Mouse (Mus musculus) kidney, postnatal 0 days (tissue): ENCODE measurements around the gene Srsf12. TPM values are rescaled to one million over a fixed set of nuclear protein-coding genes. Genes with fewer than 3 reads are reported as not detected.
A peak's percentile ranks its signal among the peaks of the same experiment; 100 is the strongest.

ENCODE experiments used
- ATAC-seq: fragments of 200-750 bp; cut with Nextera tagmentation; replicated peaks from 2 replicates; pipeline ENCODE4 v1.8.0; 2017; ENCODE audit warnings: low read depth, moderate number of reproducible peaks, moderate TSS enrichment, moderate library complexity; ENCODE audit not compliant: low FRiP score
- DNase-seq: peaks from one replicate; pipeline ENCODE4 v3.0.0-alpha.2; 2016; ENCODE audit warnings: low spot score
- H3K27ac ChIP-seq: fragments of 300-500 bp; sonication (generic); 2 replicates; pipeline ENCODE4 v1.5.1; 2014; ENCODE audit warnings: mild to moderate bottlenecking
- H3K27me3 ChIP-seq: fragments of 300-500 bp; sonication (generic); 2 replicates; pipeline ENCODE4 v1.6.1; 2014; ENCODE audit warnings: low read length, mixed read lengths; ENCODE audit not compliant: insufficient read depth
- H3K36me3 ChIP-seq: fragments of 300-500 bp; sonication (generic); 2 replicates; pipeline ENCODE4 v1.6.1; 2014; ENCODE audit warnings: low read length, mixed read lengths; ENCODE audit not compliant: insufficient read depth
- H3K4me1 ChIP-seq: fragments of 300-500 bp; sonication (generic); replicated peaks from 2 replicates; pipeline ENCODE4 v1.6.1; 2014; ENCODE audit warnings: antibody characterized with exemption, low read length, mixed read lengths; ENCODE audit not compliant: insufficient read depth
- H3K4me2 ChIP-seq: fragments of 300-500 bp; sonication (generic); 2 replicates; pipeline ENCODE4 v1.6.1; 2014; ENCODE audit warnings: mild to moderate bottlenecking, low read length, moderate library complexity, mixed read lengths
- H3K4me3 ChIP-seq: fragments of 300-500 bp; sonication (generic); replicated peaks from 2 replicates; pipeline ENCODE4 v1.5.1; 2014; ENCODE audit warnings: low read depth, low read length
- H3K9ac ChIP-seq: fragments of 300-500 bp; sonication (generic); 2 replicates; pipeline ENCODE4 v1.6.1; 2014; ENCODE audit warnings: low read depth, low read length
- H3K9me3 ChIP-seq: fragments of 300-500 bp; sonication (generic); replicated peaks from 2 replicates; pipeline ENCODE4 v1.6.1; 2016; ENCODE audit warnings: low read length, inconsistent platforms, mixed read lengths
- CTCF ChIP-seq: IDR thresholded peaks from 2 replicates; pipeline ENCODE4 v1.5.1; 2016; ENCODE audit warnings: antibody characterized with exemption, low read depth, mild to moderate bottlenecking, moderate library complexity
- WGBS: fragments of 180-500 bp; shearing (Covaris S2); extraction: QIAGEN DNeasy Blood & Tissue Kit; methylation state at CpG from one replicate; pipeline ENCODE4 v1.1.7; 2014; 5-methylcytosine and 5-hydroxymethylcytosine counted together
- polyA plus RNA-seq: library from polyadenylated mRNA; unstranded; fragments of >200 nt; fragmentation: Nextera tagmentation; extraction: Ambion mirVana; gene quantifications from 2 replicates; pipeline ENCODE4 v1.2.1, GENCODE M21; 2015

The Srsf12 gene
- polyA plus RNA-seq, 1 experiment from 2014 or later: 2.6 TPM

DNA sequence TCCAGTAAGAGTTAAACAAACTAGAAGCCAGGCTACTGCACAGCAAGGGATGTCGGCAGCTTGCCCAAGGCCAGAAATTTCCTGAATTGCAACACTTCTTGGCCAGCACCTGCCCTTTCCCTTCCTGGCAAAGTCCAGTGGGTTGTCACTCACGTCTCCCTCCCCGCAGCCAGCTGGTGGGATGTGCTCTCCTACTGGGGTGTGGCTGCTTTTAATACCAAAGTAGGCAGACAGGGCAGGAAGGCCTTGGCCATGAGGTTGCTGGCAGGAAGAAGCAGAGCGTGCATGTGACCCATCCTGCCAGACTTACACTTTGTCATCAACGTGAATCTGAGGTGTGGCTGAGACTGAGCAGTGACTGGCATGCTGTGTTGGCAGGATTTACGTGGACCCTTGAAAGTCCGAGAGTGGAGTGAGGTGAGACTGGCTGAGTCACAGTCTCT is 52.5 kb downstream of the Srsf12 start:
- H3K4me3 ChIP-seq: no peak overlapping the region
- no peaks in the 10 kb centered on the region for H3K4me1 ChIP-seq
- TF ChIP-seq CTCF: 0 out of 2 replicates have a peak, but pooled peaks have one; percentile 11
- no peaks in the 10 kb centered on the region for H3K27me3 ChIP-seq
- H3K9ac ChIP-seq: no peak overlapping the region
- no peak overlapping the region for H3K4me2 ChIP-seq
- DNase-seq (peak; percentile 72), ATAC-seq (peak; percentile 94)
- WGBS: 30% methylated on average over 7 of the region's 7 CpGs
- H3K36me3 ChIP-seq: no peaks in the 10 kb centered on the region
- no peaks in the 10 kb centered on the region for H3K9me3 ChIP-seq
- H3K27ac ChIP-seq: peak overlapping the region; percentile 31; the same call in 1 of the 2 replicates

DNA sequence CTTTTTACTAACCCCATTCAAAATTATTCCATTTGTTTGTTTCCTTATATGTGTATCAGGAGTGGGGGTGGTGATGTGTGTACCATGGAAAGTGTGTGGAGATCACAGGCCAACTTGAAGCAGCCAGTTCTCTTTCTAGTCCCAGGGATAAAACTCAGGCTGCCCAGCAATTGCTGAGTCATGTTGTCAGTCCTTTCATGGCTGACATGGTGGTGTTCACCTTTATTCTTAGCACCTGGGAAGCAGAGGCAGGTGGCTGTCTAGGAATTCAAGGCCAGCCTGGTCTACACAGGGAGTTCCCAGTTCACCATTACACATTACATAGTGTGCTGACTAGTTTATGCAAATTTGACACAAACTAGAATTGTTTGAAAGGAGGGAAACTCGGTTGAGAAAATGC is 54.1 kb downstream of the Srsf12 start:
- H3K9me3 ChIP-seq: no peaks in the 10 kb centered on the region
- WGBS: 86% methylated on average over 1 of the region's 1 CpGs
- no peak overlapping the region for H3K4me2 ChIP-seq
- DNase-seq (no peak), ATAC-seq (no peak)
- no peaks in the 10 kb centered on the region for H3K4me1 ChIP-seq
- no peaks in the 10 kb centered on the region for H3K36me3 ChIP-seq
- H3K4me3 ChIP-seq: no peak overlapping the region
- TF ChIP-seq CTCF: no peak
- H3K9ac ChIP-seq: no peak overlapping the region
- H3K27ac ChIP-seq: no peak overlapping the region
- H3K27me3 ChIP-seq: no peaks in the 10 kb centered on the region

DNA sequence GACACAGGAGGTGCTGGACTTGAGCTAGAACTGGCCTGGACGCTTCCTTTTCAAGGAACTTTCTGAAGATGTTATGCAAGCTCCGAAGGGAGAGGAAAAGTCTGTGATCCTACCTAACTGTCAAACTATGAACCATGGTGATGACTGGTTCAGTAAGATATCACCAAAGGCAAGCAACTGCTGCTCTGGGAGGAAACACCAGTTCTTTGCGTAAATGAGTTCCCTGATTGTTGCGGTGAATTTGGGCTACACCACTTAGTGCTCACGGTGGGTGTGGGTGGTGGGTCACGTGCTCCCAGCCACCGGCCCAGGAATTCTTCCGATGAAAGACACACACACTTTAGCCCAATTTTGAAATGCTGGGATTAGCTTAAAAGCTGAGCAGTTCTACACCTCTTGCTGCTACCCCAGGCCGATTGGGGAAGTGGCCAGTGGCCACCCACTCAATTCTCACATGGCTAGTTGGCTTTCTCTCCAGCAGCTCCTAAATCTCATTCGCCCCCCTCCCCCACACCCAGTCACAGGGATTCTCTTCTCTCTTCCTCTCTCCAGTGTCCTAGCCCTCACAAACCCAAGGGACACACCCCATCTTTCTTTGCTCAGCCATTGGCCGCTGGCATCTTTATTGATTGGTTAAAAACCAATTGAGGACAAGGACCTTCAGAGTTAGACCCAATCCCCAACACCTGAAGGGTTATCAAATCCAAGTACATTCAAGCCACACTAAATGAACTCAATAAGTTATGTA is 56.4 kb downstream of the Srsf12 start:
- Histone ChIP-seq H3K4me1 (no peaks in the 10 kb centered on the region), H3K9me3 (no peaks in the 10 kb centered on the region), H3K9ac (no peak overlapping the region), H3K27ac (no peak overlapping the region), H3K36me3 (no peaks in the 10 kb centered on the region), H3K4me3 (no peak overlapping the region), H3K27me3 (no peaks in the 10 kb centered on the region), H3K4me2 (no peak overlapping the region)
- TF ChIP-seq CTCF: no peak
- WGBS: 90% methylated on average over 11 of the region's 11 CpGs
- no peak for DNase-seq
- no peak for ATAC-seq

- WGBS: 65% methylated on average over 11 of the region's 11 CpGs
- peak; percentile 47 for DNase-seq
- Histone ChIP-seq H3K4me1 (no peaks in the 10 kb centered on the region), H3K4me3 (no peak overlapping the region), H3K9me3 (no peaks in the 10 kb centered on the region), H3K4me2 (no peak overlapping the region), H3K9ac (no peak overlapping the region), H3K27me3 (no peaks in the 10 kb centered on the region), H3K27ac (peak overlapping the region; percentile 47; the same call in 1 of the 2 replicates), H3K36me3 (no peaks in the 10 kb centered on the region)
- TF ChIP-seq CTCF: no peak
- peak; percentile 49 for ATAC-seq
These were observed 61.9 kb downstream of the Srsf12 start for GRCm38 (mm10) chr4:33270386-33271314.

GRCm38 (mm10) chr4:33273437-33273836 is 64.6 kb downstream of the Srsf12 start:
- no peak for TF ChIP-seq CTCF
- ATAC-seq (no peak), DNase-seq (no peak)
- Histone ChIP-seq H3K27ac (no peak overlapping the region), H3K9ac (no peak overlapping the region), H3K36me3 (no peaks in the 10 kb centered on the region), H3K4me3 (no peak overlapping the region), H3K9me3 (no peaks in the 10 kb centered on the region), H3K4me2 (no peak overlapping the region), H3K27me3 (no peaks in the 10 kb centered on the region), H3K4me1 (no peaks in the 10 kb centered on the region)
- 54% methylated on average over 3 of the region's 3 CpGs for WGBS
